Mouse (Mus musculus) lung, postnatal 14 days (tissue): ENCODE measurements around the gene Cyp2c29.
"Not testable (repeated sequence)": the region's sequence is repeated elsewhere in the genome, so short reads cannot be mapped to it uniquely, and the experiment has no call there.

Source experiments
- DNase-seq: peaks from one replicate; pipeline ENCODE4 v3.0.0; 2021

The Cyp2c29 gene

GRCm38 (mm10) chr19:39269105-39269504 lies at the start of gene Cyp2c29:
Cyp2c29 (plus strand) TSS chr19:39269405.
- DNase-seq = not testable (repeated sequence)

GRCm38 (mm10) chr19:39267036-39267435 lies 2.2 kb upstream of the Cyp2c29 start:
- DNase-seq = not testable (repeated sequence)

GRCm38 (mm10) chr19:39282801-39283200 lies 13.6 kb downstream of the Cyp2c29 start:
- DNase-seq = no peak

- no peak for DNase-seq
These were observed 16.4 kb downstream of the Cyp2c29 start for GRCm38 (mm10) chr19:39285637-39286036.

- no peak for DNase-seq
These were observed 17.6 kb downstream of the Cyp2c29 start for GRCm38 (mm10) chr19:39286825-39287224.

- DNase-seq = no peak
These were observed 19.8 kb downstream of the Cyp2c29 start for GRCm38 (mm10) chr19:39288978-39289377.
